Mouse (Mus musculus) gastrocnemius, adult 8-10 months (tissue): ENCODE data around the gene Ptms. TPM values are rescaled to one million over a fixed set of nuclear protein-coding genes. Genes with fewer than 3 reads are reported as not detected.

Experiments
- DNase-seq, 2 experiments: peaks; one replicate each; pipeline ENCODE4 v3.0.0; 2022; ENCODE audit warnings: low spot score in 2 of 2
- total RNA-seq, 4 experiments: library from RNA; stranded (reverse); gene quantifications; 2 replicates each; pipeline ENCODE4 v1.2.4; 2022

Ptms gene
- total RNA-seq, 4 experiments from 2014 or later: 64.6 to 83.2 (median 76.8) TPM

GRCm38 (mm10) chr6:124865766-124866362 is 54.0 kb downstream of the Ptms start:
- DNase-seq: no peak

Other genes starting within 250 kb of the Ptms start
- 10 to 100 TPM; 62.1 to 74.4 (median 66.1) TPM for gene Emg1, start 207.9 kb downstream of the Ptms start, total RNA-seq
- gene Phb2, start 207.8 kb downstream of the Ptms start, total RNA-seq: 100 to 1,000 TPM; 140 to 157 (median 153) TPM
- gene Ptpn6, start 181.4 kb downstream of the Ptms start, total RNA-seq: 1 to 10 TPM in 3 of 4 experiments, under 1 TPM in 1; 0.80 to 2.0 (median 1.2) TPM
- gene Grcc10, start 178.7 kb downstream of the Ptms start, total RNA-seq: 100 to 1,000 TPM; 146 to 173 (median 164) TPM
- not detected for gene Gm45234, start 164.1 kb downstream of the Ptms start, total RNA-seq
- gene Atn1, start 163.6 kb downstream of the Ptms start, total RNA-seq: 10 to 100 TPM; 41.9 to 59.4 (median 49.2) TPM
- gene Eno2, start 150.4 kb downstream of the Ptms start, total RNA-seq: 1 to 10 TPM in 3 of 4 experiments, under 1 TPM in 1; 0.75 to 1.4 (median 1.1) TPM
- not detected for gene Lrrc23, start 140.4 kb downstream of the Ptms start, total RNA-seq
- 1 to 10 TPM; 1.9 to 4.1 (median 2.9) TPM for gene Spsb2, start 111.4 kb downstream of the Ptms start, total RNA-seq
- 1,000 to 10,000 TPM; 2,418 to 2,798 (median 2,572) TPM for gene Tpi1, start 105.8 kb downstream of the Ptms start, total RNA-seq
- 10 to 100 TPM; 44.3 to 48.1 (median 45.2) TPM for gene Usp5, start 90.6 kb downstream of the Ptms start, total RNA-seq
- under 1 TPM; 0.31 to 0.51 (median 0.37) TPM for gene Cdca3, start 90.6 kb downstream of the Ptms start, total RNA-seq
- gene Gnb3, start 79.8 kb downstream of the Ptms start, total RNA-seq: 1 to 10 TPM in 2 of 4 experiments, under 1 TPM in 2; 0.70 to 1.1 (median 1.0) TPM
- gene P3h3, start 62.4 kb downstream of the Ptms start, total RNA-seq: 1 to 10 TPM; 2.0 to 4.5 (median 3.3) TPM
- gene Gpr162, start 56.1 kb downstream of the Ptms start, total RNA-seq: not detected
- under 1 TPM in 1 of 4 experiments, not detected in 3; 0.11 TPM for gene Cd4, start 31.9 kb downstream of the Ptms start, total RNA-seq
- gene Lag3, start 8.4 kb downstream of the Ptms start, total RNA-seq: under 1 TPM in 1 of 4 experiments, not detected in 3; 0.31 TPM
- 100 to 1,000 TPM; 192 to 219 (median 202) TPM for gene Mlf2, start 11.3 kb upstream of the Ptms start, total RNA-seq
- gene Cops7a, start 45.4 kb upstream of the Ptms start, total RNA-seq: 100 to 1,000 TPM; 122 to 142 (median 131) TPM
- gene Pianp, start 76.6 kb upstream of the Ptms start, total RNA-seq: under 1 TPM in 3 of 4 experiments, not detected in 1; 0.19 to 0.70 (median 0.36) TPM
- gene Zfp384, start 89.0 kb upstream of the Ptms start, total RNA-seq: 10 to 100 TPM; 24.3 to 29.7 (median 27.4) TPM
- gene Ing4, start 119.7 kb upstream of the Ptms start, total RNA-seq: 10 to 100 TPM; 19.8 to 22.3 (median 20.7) TPM
- 1 to 10 TPM in 3 of 4 experiments, under 1 TPM in 1; 0.97 to 2.5 (median 1.5) TPM for gene Acrbp, start 129.6 kb upstream of the Ptms start, total RNA-seq
- gene Lpar5, start 147.8 kb upstream of the Ptms start, total RNA-seq: under 1 TPM in 1 of 4 experiments, not detected in 3; 0.20 TPM
- 10 to 100 TPM; 72.6 to 77.3 (median 74.3) TPM for gene Chd4, start 175.9 kb upstream of the Ptms start, total RNA-seq
- 10 to 100 TPM; 16.3 to 21.1 (median 19.0) TPM for gene Nop2, start 211.8 kb upstream of the Ptms start, total RNA-seq
- gene Iffo1, start 225.1 kb upstream of the Ptms start, total RNA-seq: 1 to 10 TPM; 6.6 to 8.9 (median 7.5) TPM
- gene Gapdh, start 246.4 kb upstream of the Ptms start, total RNA-seq: over 10,000 TPM; 10,104 to 14,130 (median 11,228) TPM